Comparison of ENCODE assay signal across 8 mouse cellular contexts in genomic region chr8:71709800-71710446, GRCm38 (mm10). TPM values are rescaled to one million over a fixed set of nuclear protein-coding genes. Genes with fewer than 3 reads are reported as not detected.
DNase-seq lines count a peak whose midpoint lies in the region; ATAC-seq and TF ChIP-seq lines count a peak whose summit lies in the region.

No protein-coding gene starts in this region.

- intact Hi-C loops in heart, adult 2 months (cut with DNase I), result loop anchor here (2.0 kb wide), 1 partner anchor 21 kb away; no protein-coding TSS in a partner anchor

- H3K79me2 ChIP-seq in heart, adult 2 months (replicated peaks; ENCODE audit: control insufficient read depth, insufficient read depth, low read length), result no peaks in the 10 kb centered on the region

- no peak for TF ChIP-seq EP300 in heart, adult 2 months (IDR thresholded peaks at IDR 0.05; ENCODE audit: insufficient read depth, low read depth, low read length)

- H3K9me3 ChIP-seq in limb, embryonic 13.5 days, result no peaks in the 10 kb centered on the region
- no peaks in the 10 kb centered on the region for H3K9me3 ChIP-seq in midbrain, embryonic 15.5 days

- no peak overlapping the region for H3K4me3 ChIP-seq in heart, adult 2 months
- peak overlapping the region; percentile 5 for H3K4me3 ChIP-seq in limb, embryonic 13.5 days
- H3K4me3 ChIP-seq in midbrain, embryonic 15.5 days, result peak overlapping the region; percentile 12; the same call in 1 of the 2 replicates

- peak; percentile 91 for TF ChIP-seq CTCF in heart, adult 2 months (IDR thresholded peaks at IDR 0.05)

- peak overlapping the region; percentile 44 for H3K4me2 ChIP-seq in limb, embryonic 13.5 days (replicated peaks)
- H3K4me2 ChIP-seq in midbrain, embryonic 15.5 days, result peak overlapping the region; percentile 43

- DNase-seq in gastrocnemius, adult 18-20 months (ENCODE audit: low spot score), result peak; percentile 60
- DNase-seq in gastrocnemius, postnatal 25 days, result no peak
- DNase-seq in embryo, embryonic 9.5 days (ENCODE audit: extremely low spot score), result peak; percentile 88
- peak; percentile 61 to 83 for DNase-seq in heart, adult 2 months
- peak; percentile 80 for DNase-seq in kidney, adult 9 months
- DNase-seq in spleen, postnatal 14 days (ENCODE audit: low spot score in 2 of 2), result peak; percentile 65 to 85

- no peaks in the 10 kb centered on the region for H3K36me3 ChIP-seq in heart, adult 2 months (ENCODE audit: control insufficient read depth, insufficient read depth, low read length)
- no peaks in the 10 kb centered on the region for H3K36me3 ChIP-seq in limb, embryonic 13.5 days
- H3K36me3 ChIP-seq in midbrain, embryonic 15.5 days (replicated peaks), result peaks cover 13% of the 10 kb centered on the region; the same call in 1 of the 2 replicates

- no peak for TF ChIP-seq POLR2A in heart, adult 2 months (IDR thresholded peaks at IDR 0.05; ENCODE audit: insufficient read depth, low read depth, low read length)

- ATAC-seq in limb, embryonic 13.5 days (ENCODE audit: low FRiP score, low read depth), result peak; percentile 62
- peak; percentile 83 for ATAC-seq in midbrain, embryonic 15.5 days (replicated peaks)

- no peak overlapping the region for H3K27ac ChIP-seq in heart, adult 2 months
- no peak overlapping the region for H3K27ac ChIP-seq in limb, embryonic 13.5 days
- no peak overlapping the region for H3K27ac ChIP-seq in midbrain, embryonic 15.5 days

- WGBS in heart, adult 2 months, result 22% methylated on average over 25 of the region's 25 CpGs
- 18% methylated on average over 25 of the region's 25 CpGs for WGBS in limb, embryonic 13.5 days
- WGBS in midbrain, embryonic 15.5 days, result 21% methylated on average over 25 of the region's 25 CpGs

- no peaks in the 10 kb centered on the region for H3K27me3 ChIP-seq in heart, adult 2 months (ENCODE audit: control insufficient read depth, insufficient read depth, low read length)
- H3K27me3 ChIP-seq in limb, embryonic 13.5 days, result peaks cover 53% of the 10 kb centered on the region
- H3K27me3 ChIP-seq in midbrain, embryonic 15.5 days (replicated peaks), result peaks cover 5% of the 10 kb centered on the region; the same call in 1 of the 2 replicates

- no peaks in the 10 kb centered on the region for H3K4me1 ChIP-seq in heart, adult 2 months (ENCODE audit: control insufficient read depth, insufficient read depth, low read length)
- H3K4me1 ChIP-seq in limb, embryonic 13.5 days, result no peaks in the 10 kb centered on the region
- H3K4me1 ChIP-seq in midbrain, embryonic 15.5 days, result peaks cover 6% of the 10 kb centered on the region

- peak overlapping the region; percentile 12; the same call in 1 of the 2 replicates for H3K9ac ChIP-seq in heart, adult 2 months (ENCODE audit: low read depth, low read length)
- no peak overlapping the region for H3K9ac ChIP-seq in limb, embryonic 13.5 days
- H3K9ac ChIP-seq in midbrain, embryonic 15.5 days, result no peak overlapping the region

RNA-seq across cellular contexts. Expression of gene B3gnt3, which starts 8.3 kb away (rescaled TPM):
- total RNA-seq in gastrocnemius, adult 18-20 months (2021), result 1 to 10 TPM; 1.7 to 2.4 TPM
- total RNA-seq in gastrocnemius, postnatal 25 days (2021), result 1 to 10 TPM; 1.5 to 3.8 TPM
- total RNA-seq in heart, adult 2 months (2021), result 1 to 10 TPM; 6.1 to 6.4 TPM
- polyA plus RNA-seq in heart, adult 2 months (2012; rRNA removed), result 5.4 and 8.6 TPM in 2 replicates
- 0.77 and 0.92 TPM in 2 replicates for polyA plus RNA-seq in limb, embryonic 13.5 days (2015; fragmentation: Nextera tagmentation; extraction: Ambion mirVana)
- polyA plus RNA-seq in midbrain, embryonic 15.5 days (2015; fragmentation: Nextera tagmentation; extraction: Ambion mirVana), result 0.27 and 0.36 TPM in 2 replicates

RNA-seq across cellular contexts. Expression of gene Fcho1, which starts 15.6 kb away (rescaled TPM):
- total RNA-seq in gastrocnemius, adult 18-20 months (2021), result not detected
- not detected for total RNA-seq in gastrocnemius, postnatal 25 days (2021)
- under 1 TPM; 0.23 to 0.64 TPM for total RNA-seq in heart, adult 2 months (2021)
- polyA plus RNA-seq in heart, adult 2 months (2012; rRNA removed), result 2.7 and 4.5 TPM in 2 replicates
- 4.0 and 4.8 TPM in 2 replicates for polyA plus RNA-seq in limb, embryonic 13.5 days (2015; fragmentation: Nextera tagmentation; extraction: Ambion mirVana)
- polyA plus RNA-seq in midbrain, embryonic 15.5 days (2015; fragmentation: Nextera tagmentation; extraction: Ambion mirVana), result 96.0 and 102 TPM in 2 replicates

RNA-seq across cellular contexts. Expression of gene Insl3, which starts 20.9 kb away (rescaled TPM):
- total RNA-seq in gastrocnemius, adult 18-20 months (2021), result under 1 TPM; 0.78 TPM
- 1 to 10 TPM in 1 of 2 experiments, under 1 TPM in 1; 0.49 to 2.7 TPM for total RNA-seq in gastrocnemius, postnatal 25 days (2021)
- 1 to 10 TPM; 4.0 to 4.1 TPM for total RNA-seq in heart, adult 2 months (2021)
- 16.3 and 19.3 TPM in 2 replicates for polyA plus RNA-seq in heart, adult 2 months (2012; rRNA removed)
- polyA plus RNA-seq in limb, embryonic 13.5 days (2015; fragmentation: Nextera tagmentation; extraction: Ambion mirVana), result 0.48 and 0.55 TPM in 2 replicates
- 0.37 and 1.5 TPM in 2 replicates for polyA plus RNA-seq in midbrain, embryonic 15.5 days (2015; fragmentation: Nextera tagmentation; extraction: Ambion mirVana)

RNA-seq across cellular contexts. Expression of gene Jak3, which starts 33.8 kb away (rescaled TPM):
- 1 to 10 TPM; 1.4 to 2.2 TPM for total RNA-seq in gastrocnemius, adult 18-20 months (2021)
- total RNA-seq in gastrocnemius, postnatal 25 days (2021), result 1 to 10 TPM; 1.9 to 3.0 TPM
- total RNA-seq in heart, adult 2 months (2021), result 1 to 10 TPM; 8.1 to 8.6 TPM
- 23.3 and 24.0 TPM in 2 replicates for polyA plus RNA-seq in heart, adult 2 months (2012; rRNA removed)
- polyA plus RNA-seq in limb, embryonic 13.5 days (2015; fragmentation: Nextera tagmentation; extraction: Ambion mirVana), result 3.4 and 4.2 TPM in 2 replicates
- 5.2 and 5.8 TPM in 2 replicates for polyA plus RNA-seq in midbrain, embryonic 15.5 days (2015; fragmentation: Nextera tagmentation; extraction: Ambion mirVana)

RNA-seq across cellular contexts. Expression of gene Unc13a, which starts 38.4 kb away (rescaled TPM):
- not detected for total RNA-seq in gastrocnemius, adult 18-20 months (2021)
- total RNA-seq in gastrocnemius, postnatal 25 days (2021), result under 1 TPM in 1 of 2 experiments, not detected in 1; 0.29 TPM
- total RNA-seq in heart, adult 2 months (2021), result under 1 TPM; 0.61 to 0.86 TPM
- polyA plus RNA-seq in heart, adult 2 months (2012; rRNA removed), result 1.4 and 1.8 TPM in 2 replicates
- 0.75 and 0.77 TPM in 2 replicates for polyA plus RNA-seq in limb, embryonic 13.5 days (2015; fragmentation: Nextera tagmentation; extraction: Ambion mirVana)
- polyA plus RNA-seq in midbrain, embryonic 15.5 days (2015; fragmentation: Nextera tagmentation; extraction: Ambion mirVana), result 26.9 and 27.4 TPM in 2 replicates
